Mouse (Mus musculus): Measurements from ENCODE around the gene Ctnnb1.

Gene Ctnnb1

DNA sequence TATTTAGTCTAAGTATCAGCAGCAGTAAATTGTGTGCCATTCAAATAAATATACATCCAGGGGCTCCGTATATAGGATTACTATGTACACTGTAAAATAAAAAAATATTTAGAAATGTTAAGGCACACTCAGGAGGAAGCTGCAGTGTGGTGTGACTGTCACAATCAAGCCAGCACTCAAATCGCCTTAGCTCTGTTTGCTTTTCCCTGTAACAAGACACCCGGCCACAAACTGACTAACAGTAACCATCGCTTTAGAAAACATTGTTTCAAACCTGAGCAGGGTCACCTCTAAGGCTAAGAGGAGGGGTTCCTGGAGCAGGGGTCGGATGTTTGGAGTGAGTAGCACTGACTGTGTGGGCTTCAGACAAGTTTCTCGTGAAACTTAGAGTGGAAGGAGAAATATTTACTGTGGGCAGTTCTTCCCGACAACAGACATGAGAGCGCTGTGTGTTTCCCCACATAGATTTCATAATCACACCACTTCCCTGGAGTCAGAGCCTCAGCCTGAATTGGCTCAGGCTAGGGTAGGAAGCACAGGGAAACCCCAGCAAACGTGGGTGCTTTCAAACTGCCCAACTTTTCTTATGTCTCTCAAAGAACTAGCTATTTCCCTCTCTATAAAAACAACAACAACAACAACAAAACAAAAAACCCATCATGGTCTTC is 1.9 kb upstream of the Ctnnb1 start:
- no peak for DNase-seq (ENCODE audit: low spot score in 2 of 2)

DNA sequence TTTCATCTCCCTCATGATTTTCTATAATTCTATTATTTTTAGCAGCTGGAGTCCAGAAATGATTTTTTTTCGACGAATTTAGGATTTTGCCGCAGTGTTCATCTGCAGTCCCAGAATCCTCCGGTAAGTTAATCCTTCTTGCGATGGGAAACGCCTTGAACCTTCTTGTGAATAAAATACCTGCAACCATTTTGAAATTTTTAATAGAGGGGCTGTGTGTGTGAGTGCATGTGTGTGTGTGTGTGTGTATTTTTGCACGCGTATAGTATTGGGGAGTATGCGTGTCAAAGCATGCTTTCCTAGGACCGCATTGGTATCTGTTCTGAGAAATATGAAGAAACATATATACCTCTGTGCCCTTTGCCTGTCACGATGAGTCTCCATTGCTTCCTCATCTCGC is 1.0 kb downstream of the Ctnnb1 start:
- DNase-seq (ENCODE audit: low spot score in 2 of 2), result no peak

DNA sequence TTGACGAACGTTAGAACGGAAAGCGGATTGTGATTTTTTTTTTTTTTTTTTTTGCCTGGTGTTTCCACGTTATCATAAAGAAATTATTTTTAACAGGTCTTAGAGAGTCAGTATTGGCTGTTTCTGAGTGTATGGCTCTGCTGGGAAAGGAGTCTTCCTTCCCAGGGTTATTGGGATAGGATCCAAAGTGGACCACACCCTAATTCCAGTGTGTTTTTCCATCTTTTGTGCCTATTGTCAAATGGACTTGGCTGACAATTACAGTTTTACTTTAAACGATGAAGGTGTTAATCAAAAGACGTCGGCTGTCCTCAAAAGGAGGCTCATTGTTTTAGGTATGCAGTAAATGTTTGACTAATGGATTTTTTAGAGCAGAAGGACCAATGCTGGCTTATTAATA is 1.8 kb downstream of the Ctnnb1 start:
- no peak for DNase-seq (ENCODE audit: low spot score in 2 of 2)

DNA sequence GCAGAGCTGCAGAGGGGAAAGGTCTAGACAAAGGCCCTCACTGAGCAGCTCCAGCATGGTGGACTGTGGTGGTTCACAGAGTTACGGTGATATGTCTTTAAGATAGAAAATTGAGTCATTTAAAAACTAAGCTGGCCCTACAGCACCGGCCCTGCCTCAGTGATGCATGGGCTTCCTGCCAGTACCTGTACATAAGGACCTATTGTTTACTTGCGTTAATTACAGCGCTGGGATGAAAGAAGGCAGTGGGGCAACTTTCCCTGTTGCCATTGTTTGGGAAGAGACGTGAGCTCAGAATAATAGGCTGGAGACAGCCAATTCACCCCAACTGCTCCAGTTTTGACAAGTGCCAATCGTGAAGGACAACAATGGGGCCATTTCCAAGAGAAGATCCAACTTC is 3.4 kb downstream of the Ctnnb1 start:
- no peak for DNase-seq (ENCODE audit: low spot score in 2 of 2)

DNA sequence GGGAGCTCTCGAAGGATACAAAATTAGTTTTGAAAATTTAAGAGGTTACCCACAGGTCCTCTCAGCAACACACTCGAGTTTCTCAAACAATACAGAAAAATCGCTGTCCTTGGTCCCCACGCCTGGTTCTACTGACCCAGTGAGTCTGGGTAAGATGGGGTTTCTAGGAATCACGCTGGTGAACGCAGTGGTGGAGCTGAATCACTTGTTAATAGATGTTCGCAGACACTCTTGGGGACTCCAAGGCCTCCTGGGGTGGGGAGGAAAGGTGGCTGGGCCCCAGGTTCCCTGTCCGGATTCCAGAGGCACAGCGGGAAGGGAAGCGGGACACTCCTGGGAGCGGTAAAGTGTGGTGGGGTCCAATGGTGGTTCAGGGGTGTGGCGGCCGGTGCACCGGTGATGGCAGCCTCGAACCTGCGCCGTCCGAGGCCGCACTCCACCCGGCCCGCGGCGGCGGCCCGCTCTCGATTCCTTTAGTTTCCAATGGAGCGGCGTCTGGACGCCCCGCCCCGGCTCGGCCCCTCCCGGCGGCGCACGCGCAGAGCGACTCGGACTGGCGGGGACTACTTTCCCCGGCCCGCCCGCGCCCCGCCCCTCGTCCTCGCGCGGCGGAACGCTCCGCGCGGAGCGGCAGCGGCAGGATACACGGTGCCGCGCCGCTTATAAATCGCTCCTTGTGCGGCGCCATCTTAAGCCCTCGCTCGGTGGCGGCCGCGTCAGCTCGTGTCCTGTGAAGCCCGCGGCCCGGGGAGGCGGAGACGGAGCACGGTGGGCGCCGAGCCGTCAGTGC is 4.0 kb downstream of the Ctnnb1 start:
- peak; percentile 95 for DNase-seq (ENCODE audit: low spot score in 2 of 2)

DNA sequence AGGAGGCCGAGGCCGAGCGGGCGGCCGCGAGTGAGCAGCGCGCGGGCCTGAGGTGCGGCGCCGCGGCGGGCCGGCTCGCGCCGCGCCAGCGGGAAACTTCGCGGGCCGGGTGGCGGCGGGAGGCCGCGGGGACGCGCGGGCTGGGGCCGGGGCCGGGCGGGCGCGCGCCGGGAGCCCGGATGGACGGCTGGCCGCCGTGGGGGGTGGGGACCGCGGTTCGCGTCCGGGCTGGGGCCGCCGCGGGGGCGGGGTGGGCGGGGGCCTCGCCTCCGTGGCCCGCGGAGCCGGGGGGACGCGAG is 4.5 kb downstream of the Ctnnb1 start:
- DNase-seq (ENCODE audit: low spot score in 2 of 2), result no peak

DNA sequence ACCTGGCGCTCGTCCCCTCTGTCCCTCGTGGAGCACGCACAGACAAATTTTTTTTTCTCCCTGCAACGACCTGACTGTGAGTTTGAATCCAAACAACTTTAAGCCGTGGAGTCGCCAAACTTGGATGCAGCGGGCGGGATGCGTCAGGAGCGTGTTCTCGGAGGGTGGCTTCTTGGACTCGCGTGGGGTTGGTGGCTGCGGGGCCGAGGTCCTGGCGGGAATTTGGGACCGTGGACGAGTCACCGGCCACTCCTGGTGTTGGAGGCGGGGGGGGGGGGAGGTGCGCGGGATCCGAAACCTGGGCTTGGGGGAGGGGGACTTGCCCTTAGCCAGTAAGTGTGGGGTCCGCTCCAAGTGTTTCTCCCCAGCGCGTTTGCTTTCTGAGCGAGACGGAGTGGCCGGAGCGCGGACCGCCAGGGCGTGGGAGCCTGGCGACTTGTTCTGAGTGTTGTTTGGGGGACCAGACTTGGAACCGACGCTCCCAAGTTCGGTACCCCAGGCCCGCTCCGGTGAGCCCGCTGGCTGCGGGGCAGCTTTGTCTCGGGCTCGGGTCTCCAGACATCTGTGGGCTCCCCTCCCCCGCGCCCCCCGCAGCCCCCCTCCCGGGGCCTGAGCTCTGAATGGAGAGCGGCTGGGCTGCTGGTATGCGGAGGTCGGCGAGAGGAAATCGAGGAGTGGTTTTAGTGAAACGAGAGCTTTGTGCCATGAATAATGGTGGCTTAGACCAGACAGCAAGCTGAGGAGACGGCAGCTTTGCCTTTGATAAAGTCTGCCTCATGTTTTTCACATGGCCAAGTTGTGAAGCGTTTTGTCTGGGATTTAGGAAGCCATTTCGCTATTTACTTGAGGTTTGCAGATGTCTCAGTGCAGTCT is 5.1 kb downstream of the Ctnnb1 start:
- peak in 1 of 2 experiments; percentile 32 for DNase-seq (ENCODE audit: low spot score in 2 of 2)

DNA sequence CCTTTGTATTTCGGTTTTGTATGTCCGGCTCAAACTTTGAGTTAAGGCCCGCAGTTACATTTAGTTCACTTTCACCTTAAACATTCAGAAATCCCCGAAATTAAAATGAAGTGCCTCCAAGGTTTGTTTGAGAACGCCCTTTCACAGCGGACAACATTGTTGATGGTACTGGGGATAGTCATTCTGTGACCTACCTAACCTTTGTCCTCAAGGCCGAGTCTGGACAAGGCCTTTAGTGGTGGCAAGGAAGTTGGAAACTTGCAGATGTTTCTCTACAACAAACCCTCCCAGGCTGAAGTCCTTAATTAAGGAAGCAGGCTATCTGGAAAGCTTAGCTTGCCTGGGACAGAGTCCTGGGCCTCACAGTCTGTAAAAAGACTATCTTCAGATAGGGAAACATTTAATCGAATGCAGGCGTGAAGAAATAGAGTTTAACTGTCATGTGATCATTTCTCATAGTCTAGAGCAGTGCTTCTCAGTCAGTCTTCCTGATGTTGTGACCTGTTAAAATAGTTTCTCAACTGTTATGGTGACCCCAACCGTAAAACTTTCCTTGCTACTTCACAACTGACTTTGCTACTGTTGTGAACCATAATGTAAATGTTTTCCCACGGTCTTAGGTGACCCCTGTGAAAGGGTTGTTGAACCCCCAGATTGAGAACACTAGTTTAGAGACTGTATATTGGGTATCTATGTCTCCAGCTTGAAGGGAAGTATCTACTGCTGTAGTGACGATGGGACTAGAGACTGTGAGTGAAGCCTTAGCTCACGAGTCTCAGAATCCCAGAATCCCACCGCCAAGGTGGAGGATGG is 6.0 kb downstream of the Ctnnb1 start:
- no peak for DNase-seq (ENCODE audit: low spot score in 2 of 2)

DNA sequence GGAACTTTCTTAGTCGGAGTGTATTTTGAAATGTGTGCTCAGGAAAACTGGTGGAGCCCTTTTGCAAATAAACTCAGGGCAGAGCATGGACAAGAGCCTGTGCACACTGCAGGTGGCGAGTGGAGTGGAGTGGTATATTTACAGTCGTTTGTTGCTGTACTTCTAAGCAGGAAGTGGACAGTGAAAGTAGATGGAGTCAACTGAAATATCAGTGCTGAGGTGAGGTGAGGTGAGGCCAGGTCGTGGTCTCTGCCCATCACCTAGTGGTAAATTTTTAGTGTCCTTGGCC is 6.6 kb downstream of the Ctnnb1 start:
- DNase-seq (ENCODE audit: low spot score in 2 of 2), result no peak

DNA sequence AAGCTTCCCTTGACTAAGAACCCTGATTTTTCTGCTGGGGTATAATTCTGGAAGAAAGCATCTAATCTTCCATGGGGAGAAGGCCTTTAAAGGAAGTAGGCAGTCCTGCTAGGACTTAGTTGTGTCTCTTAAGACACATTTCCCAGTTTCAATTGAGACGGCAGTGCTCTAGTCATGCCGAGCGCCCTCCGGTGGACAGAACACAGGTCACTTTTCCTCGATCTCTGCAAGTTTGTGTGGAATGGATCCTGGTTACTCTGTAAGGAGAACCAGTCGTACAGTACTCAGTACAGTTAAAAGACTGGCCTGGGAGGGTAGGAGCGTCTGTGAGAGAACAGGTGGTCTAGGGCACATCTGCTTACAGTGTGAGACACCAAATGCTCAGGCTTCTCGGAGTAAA is 7.3 kb downstream of the Ctnnb1 start:
- peak; percentile 65 to 82 for DNase-seq (ENCODE audit: low spot score in 2 of 2)

DNA sequence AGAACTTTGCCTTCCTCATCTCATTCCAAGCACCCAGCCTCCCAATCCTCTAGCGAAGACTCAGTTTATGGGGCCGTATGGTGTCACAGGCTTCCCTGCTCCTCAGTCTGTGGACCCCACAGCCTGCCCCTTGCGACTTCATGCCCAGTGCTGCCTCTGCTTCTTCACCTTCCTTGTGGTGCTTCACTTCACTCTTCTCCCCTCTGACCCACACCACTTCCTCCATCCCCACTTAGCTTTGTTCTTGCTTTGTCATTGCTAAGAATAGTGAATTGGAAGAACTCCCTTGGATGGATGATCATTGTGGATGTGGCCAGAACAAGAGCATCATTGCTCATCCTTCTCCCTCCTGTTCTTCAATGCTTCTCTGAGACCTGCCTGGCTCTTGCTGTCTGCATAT is 11.8 kb downstream of the Ctnnb1 start:
- no peak for DNase-seq (ENCODE audit: low spot score in 2 of 2)

DNA sequence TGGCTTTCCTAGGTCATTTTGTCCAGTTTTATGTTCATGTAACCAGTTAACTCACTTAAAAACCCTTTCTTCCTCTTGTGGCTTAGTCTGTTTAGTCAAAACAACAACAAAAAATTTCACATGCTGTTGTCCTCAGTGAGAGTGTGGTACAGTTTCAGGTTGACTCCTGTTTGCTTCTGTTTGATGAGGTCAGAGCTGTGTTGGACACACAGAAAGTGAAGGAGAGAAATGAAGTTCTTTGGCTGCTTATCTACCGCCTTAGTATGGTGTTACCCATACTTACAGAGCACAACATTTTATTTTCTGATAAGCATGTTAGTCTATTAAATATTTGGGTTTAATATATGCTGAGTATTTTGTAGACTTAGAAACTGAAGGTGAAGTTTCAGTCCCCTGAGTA is 14.7 kb downstream of the Ctnnb1 start:
- no peak for DNase-seq (ENCODE audit: low spot score in 2 of 2)

DNA sequence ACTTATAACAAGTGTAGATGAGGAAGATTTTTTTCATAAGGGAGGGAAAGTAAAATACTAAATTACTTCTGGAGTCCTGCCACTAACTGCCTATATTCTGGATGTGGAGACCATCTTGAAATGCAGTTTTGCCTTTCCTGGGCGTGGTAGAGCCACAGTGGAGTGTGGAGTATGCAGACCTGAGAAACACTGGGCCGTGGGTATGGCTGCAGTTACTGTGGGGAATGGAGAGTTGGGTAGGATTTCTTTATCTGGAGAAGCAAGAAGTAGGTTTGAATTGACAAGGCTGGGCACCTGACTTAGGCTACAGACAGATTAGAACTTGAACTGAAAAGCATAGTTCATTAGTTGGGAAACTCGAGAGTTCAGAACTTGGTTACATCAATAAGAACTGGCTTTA is 15.2 kb downstream of the Ctnnb1 start:
- no peak for DNase-seq (ENCODE audit: low spot score in 2 of 2)

DNA sequence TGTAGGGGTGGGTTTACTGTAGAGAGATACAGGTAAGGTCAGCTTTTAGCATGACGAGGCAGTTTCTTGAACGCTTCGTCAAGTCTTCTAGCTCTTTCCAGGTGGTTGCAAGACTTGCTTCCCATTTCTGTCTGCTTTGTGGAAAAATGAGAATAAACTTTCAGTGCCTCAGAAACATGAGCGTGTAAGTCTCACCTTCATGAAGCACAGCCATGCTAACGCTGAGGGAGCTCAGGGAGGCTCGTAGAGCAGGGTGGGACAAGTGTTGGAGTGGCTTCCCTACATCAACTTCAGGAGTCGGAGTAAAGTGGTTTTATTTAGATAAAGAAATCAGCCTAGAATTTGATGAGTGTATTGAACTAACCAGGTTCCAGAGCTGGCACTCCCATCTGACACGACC is 17.1 kb downstream of the Ctnnb1 start:
- DNase-seq (ENCODE audit: low spot score in 2 of 2), result no peak

DNA sequence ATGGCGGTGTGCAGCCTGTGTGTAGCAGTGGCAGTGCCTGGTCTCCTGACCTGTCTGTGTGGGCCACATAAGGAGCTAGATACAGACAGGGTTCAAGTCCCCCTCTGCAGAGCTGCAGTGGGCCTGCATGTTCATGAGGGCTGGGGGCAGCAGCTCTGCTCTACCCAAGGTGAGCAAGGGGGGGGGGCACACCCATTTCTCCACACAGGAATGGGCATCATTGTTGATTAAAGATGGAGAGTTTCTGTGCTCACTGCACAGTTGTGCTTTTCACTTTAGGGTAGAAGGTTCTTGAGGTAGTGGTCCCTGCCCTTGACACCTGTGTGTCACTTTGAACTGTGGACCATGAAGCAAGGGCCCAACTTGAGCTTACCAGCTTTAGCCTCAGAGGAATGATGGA is 19.8 kb downstream of the Ctnnb1 start:
- DNase-seq (ENCODE audit: low spot score in 2 of 2), result no peak

DNA sequence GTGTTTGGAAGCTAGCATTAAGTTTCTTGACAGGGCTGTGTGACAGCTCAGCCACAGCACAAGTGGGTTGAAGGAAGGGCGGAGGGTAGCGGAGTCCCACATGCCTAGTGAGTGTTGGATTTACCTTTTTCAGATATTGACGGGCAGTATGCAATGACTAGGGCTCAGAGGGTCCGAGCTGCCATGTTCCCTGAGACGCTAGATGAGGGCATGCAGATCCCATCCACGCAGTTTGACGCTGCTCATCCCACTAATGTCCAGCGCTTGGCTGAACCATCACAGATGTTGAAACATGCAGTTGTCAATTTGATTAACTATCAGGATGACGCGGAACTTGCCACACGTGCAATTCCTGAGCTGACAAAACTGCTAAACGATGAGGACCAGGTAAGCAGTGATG is 21.7 kb downstream of the Ctnnb1 start:
- no peak for DNase-seq (ENCODE audit: low spot score in 2 of 2)

DNA sequence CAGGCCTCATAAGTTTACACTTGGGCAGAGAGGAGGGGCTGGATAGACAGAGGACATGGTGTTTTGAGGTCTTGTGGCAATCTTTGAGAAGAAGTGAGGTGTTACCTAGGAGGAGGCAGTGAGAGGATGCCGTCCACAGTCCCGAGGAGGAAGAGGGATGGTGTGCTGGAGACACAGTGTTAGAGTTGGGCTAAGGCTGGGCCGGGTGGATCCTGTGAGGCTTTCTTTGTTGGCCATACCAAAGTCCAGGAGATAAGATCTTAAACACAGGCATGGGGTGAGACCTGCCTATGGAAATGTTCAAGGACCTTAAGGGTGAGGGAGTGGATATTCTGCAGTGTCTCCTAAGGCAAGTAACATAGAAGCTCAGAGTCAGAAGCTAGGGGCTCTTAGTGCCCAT is 22.9 kb downstream of the Ctnnb1 start:
- no peak for DNase-seq (ENCODE audit: low spot score in 2 of 2)

DNA sequence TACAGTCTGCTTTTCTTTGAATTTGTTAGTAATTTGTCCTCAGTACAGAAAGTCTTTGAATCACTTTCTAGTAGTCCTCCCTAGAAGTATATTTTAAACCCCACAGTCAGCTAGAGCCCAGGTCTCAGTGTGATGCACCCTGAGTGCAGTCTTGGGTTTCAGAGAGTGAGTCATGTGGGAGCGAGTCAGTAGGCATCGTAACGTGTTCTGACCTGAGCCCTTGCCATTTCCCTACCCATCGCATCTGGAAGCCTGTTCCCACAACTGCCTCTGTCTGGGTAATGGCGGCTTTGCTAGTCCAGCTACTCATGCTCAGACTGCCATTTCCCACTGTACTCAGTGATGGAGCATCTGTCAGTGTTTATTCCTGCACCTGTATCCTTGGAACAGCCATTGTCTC is 29.0 kb downstream of the Ctnnb1 start:
- no peak for DNase-seq (ENCODE audit: low spot score in 2 of 2)

DNA sequence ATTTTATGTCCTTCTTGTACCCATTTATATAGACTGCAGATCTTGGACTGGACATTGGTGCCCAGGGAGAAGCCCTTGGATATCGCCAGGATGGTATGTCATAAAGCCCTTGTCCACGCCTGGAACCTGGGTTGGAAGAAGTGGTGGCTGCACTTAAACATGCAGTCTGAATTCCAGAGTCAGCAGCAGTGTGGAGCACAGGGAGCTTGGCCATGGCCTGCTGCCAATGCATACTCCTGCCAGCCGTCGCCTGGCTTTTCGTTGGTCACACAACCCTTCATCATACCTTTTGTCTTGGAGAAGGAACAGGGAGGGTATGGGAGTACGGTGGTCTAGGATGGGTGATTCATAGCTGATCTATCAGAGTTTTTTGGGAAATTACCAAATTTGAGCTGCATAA is 29.5 kb downstream of the Ctnnb1 start:
- no peak for DNase-seq (ENCODE audit: low spot score in 2 of 2)

DNA sequence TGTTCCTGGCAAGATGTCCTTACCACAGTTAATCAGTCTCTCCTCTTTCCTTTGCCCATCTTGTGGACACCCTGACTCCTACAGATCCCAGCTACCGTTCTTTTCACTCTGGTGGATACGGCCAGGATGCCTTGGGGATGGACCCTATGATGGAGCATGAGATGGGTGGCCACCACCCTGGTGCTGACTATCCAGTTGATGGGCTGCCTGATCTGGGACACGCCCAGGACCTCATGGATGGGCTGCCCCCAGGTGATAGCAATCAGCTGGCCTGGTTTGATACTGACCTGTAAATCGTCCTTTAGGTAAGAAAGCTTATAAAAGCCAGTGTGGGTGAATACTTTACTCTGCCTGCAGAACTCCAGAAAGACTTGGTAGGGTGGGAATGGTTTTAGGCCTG is 30.2 kb downstream of the Ctnnb1 start:
- DNase-seq (ENCODE audit: low spot score in 2 of 2), result no peak

DNA sequence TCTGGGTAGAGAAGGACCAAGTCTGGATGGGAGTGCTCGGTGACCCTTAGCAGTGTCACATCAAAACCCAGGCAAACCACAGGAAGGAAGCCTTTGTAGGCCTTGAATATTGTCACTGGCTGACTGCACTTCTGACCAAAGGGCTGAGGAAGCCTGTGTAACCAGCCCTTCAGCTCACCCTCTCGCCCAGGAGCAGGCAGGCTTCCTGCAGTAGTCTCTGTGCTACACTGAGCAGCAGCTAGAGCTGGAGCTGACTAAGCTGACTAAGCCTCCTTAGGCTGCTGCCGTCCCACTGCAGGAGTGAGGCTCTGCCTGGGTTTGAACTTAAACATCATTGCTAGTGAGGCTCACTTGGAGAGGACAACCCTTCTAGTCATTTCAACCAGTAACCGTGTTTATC is 31.6 kb downstream of the Ctnnb1 start:
- no peak for DNase-seq (ENCODE audit: low spot score in 2 of 2)

DNA sequence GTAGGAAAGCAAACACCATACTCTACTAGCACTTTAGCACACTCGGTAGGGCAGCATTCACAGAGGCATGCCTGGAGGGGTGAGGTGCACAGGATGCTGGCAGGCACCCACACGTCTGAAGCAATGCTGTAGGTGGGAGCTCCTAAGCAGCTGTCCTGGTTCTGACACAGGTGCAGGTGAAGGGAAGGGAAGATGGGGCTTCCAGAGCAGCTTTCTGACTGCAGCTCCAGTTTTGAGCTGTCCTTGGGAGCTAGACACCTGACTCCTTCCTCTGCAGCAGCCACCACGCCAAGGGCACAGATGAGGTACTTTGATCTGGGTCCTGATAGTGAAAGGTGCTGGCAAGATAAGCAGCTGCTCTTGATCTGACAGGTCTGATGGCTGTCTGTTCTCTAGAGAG is 32.5 kb downstream of the Ctnnb1 start:
- DNase-seq (ENCODE audit: low spot score in 2 of 2), result no peak
